Mouse (Mus musculus) yolk sac, embryonic 10.5 days (tissue): ENCODE measurements around the gene Nckap5.

ENCODE experiments used
- DNase-seq: peaks from one replicate; pipeline ENCODE4 v3.0.0-alpha.2; 2017; ENCODE audit warnings: low spot score

The Nckap5 gene

GRCm38 (mm10) chr1:125910211-125910870 lies 920.3 kb downstream of the Nckap5 start:
- peak; percentile 21 for DNase-seq

- DNase-seq, result no peak
These were observed 937.4 kb downstream of the Nckap5 start for GRCm38 (mm10) chr1:125893158-125893557.

GRCm38 (mm10) chr1:125870056-125870455 lies 960.5 kb downstream of the Nckap5 start:
- DNase-seq, result no peak
